Mouse (Mus musculus): ENCODE data around the gene Zfp488. TPM values are rescaled to one million over a fixed set of nuclear protein-coding genes. Genes with fewer than 3 reads are reported as not detected.

Zfp488 gene
- total RNA-seq (2021) = under 1 TPM in 1 of 2 experiments, not detected in 1; 0.04 TPM
- long read RNA-seq, experiment 1 = 0 reads
- long read RNA-seq, experiment 2 = 0 reads

GRCm38 (mm10) chr14:33978604-33979059, at the start of gene Zfp488:
Gene Zfp488, minus strand, starts transcription at chr14:33978764.
- intact Hi-C loops (cut with DNase I; ENCODE audit: low total_unique reads) = no loop called here
- no peak for DNase-seq

GRCm38 (mm10) chr14:34026710-34027109, 48.1 kb upstream of the Zfp488 start:
- no peak for DNase-seq
- intact Hi-C loops (cut with DNase I; ENCODE audit: low total_unique reads) = no loop called here

- no peak for DNase-seq
- intact Hi-C loops (cut with DNase I; ENCODE audit: low total_unique reads) = no loop called here
Measured at GRCm38 (mm10) chr14:34016938-34017337, 38.4 kb upstream of the Zfp488 start.

GRCm38 (mm10) chr14:34016381-34016780, 37.8 kb upstream of the Zfp488 start, which contains the start of gene Gm5460:
Gene Gm5460, plus strand, starts transcription at chr14:34016758.
- intact Hi-C loops (cut with DNase I; ENCODE audit: low total_unique reads) = no loop called here
- DNase-seq = no peak

- no peak for DNase-seq
- intact Hi-C loops (cut with DNase I; ENCODE audit: low total_unique reads) = no loop called here
Measured at GRCm38 (mm10) chr14:34015063-34015462, 36.5 kb upstream of the Zfp488 start, which contains the start of gene Gm30083. Gene Gm30083, minus strand, starts transcription at chr14:34015182.

- intact Hi-C loops (cut with DNase I; ENCODE audit: low total_unique reads) = no loop called here
- no peak for DNase-seq
Measured at GRCm38 (mm10) chr14:34002358-34002757, 23.8 kb upstream of the Zfp488 start.

- DNase-seq = no peak
- intact Hi-C loops (cut with DNase I; ENCODE audit: low total_unique reads) = no loop called here
Measured at GRCm38 (mm10) chr14:34001445-34001844, 22.9 kb upstream of the Zfp488 start.

- intact Hi-C loops (cut with DNase I; ENCODE audit: low total_unique reads) = no loop called here
- DNase-seq = no peak
Measured at GRCm38 (mm10) chr14:34000076-34000475, 21.5 kb upstream of the Zfp488 start.

- DNase-seq = no peak
- intact Hi-C loops (cut with DNase I; ENCODE audit: low total_unique reads) = no loop called here
Measured at GRCm38 (mm10) chr14:33997427-33997826, 18.9 kb upstream of the Zfp488 start.

GRCm38 (mm10) chr14:33993521-33994289, 15.1 kb upstream of the Zfp488 start:
- no peak for DNase-seq
- intact Hi-C loops (cut with DNase I; ENCODE audit: low total_unique reads) = no loop called here

- DNase-seq = no peak
- intact Hi-C loops (cut with DNase I; ENCODE audit: low total_unique reads) = no loop called here
Measured at GRCm38 (mm10) chr14:33993051-33993450, 14.5 kb upstream of the Zfp488 start.

- DNase-seq = no peak
- intact Hi-C loops (cut with DNase I; ENCODE audit: low total_unique reads) = no loop called here
Measured at GRCm38 (mm10) chr14:33991971-33992370, 13.4 kb upstream of the Zfp488 start.

GRCm38 (mm10) chr14:33989201-33989600, 10.6 kb upstream of the Zfp488 start:
- intact Hi-C loops (cut with DNase I; ENCODE audit: low total_unique reads) = no loop called here
- DNase-seq = no peak

- no peak for DNase-seq
- intact Hi-C loops (cut with DNase I; ENCODE audit: low total_unique reads) = no loop called here
Measured at GRCm38 (mm10) chr14:33977748-33978147, 816 bp downstream of the Zfp488 start.

GRCm38 (mm10) chr14:33974752-33975151, 3.8 kb downstream of the Zfp488 start:
- intact Hi-C loops (cut with DNase I; ENCODE audit: low total_unique reads) = no loop called here
- no peak for DNase-seq

GRCm38 (mm10) chr14:33972679-33973078, 5.9 kb downstream of the Zfp488 start:
- DNase-seq = no peak
- intact Hi-C loops (cut with DNase I; ENCODE audit: low total_unique reads) = no loop called here

- intact Hi-C loops (cut with DNase I; ENCODE audit: low total_unique reads) = no loop called here
- DNase-seq = no peak
Measured at GRCm38 (mm10) chr14:33965675-33966074, 12.9 kb downstream of the Zfp488 start.

GRCm38 (mm10) chr14:33959341-33959740, 19.2 kb downstream of the Zfp488 start:
- intact Hi-C loops (cut with DNase I; ENCODE audit: low total_unique reads) = no loop called here
- peak; percentile 42 for DNase-seq

GRCm38 (mm10) chr14:33958841-33959240, 19.7 kb downstream of the Zfp488 start:
- intact Hi-C loops (cut with DNase I; ENCODE audit: low total_unique reads) = no loop called here
- no peak for DNase-seq

- intact Hi-C loops (cut with DNase I; ENCODE audit: low total_unique reads) = no loop called here
Measured at GRCm38 (mm10) chr14:33958186-33958585, 20.4 kb downstream of the Zfp488 start.

GRCm38 (mm10) chr14:33956055-33956454, 22.5 kb downstream of the Zfp488 start:
- intact Hi-C loops (cut with DNase I; ENCODE audit: low total_unique reads) = no loop called here

More at GRCm38 (mm10) chr14:33958186-33958585, 20.4 kb downstream of the Zfp488 start:
- no peak for DNase-seq

More at GRCm38 (mm10) chr14:33956055-33956454, 22.5 kb downstream of the Zfp488 start:
- no peak for DNase-seq
